Comparison of ENCODE assay signal across 32 mouse cellular contexts in the genomic region with DNA sequence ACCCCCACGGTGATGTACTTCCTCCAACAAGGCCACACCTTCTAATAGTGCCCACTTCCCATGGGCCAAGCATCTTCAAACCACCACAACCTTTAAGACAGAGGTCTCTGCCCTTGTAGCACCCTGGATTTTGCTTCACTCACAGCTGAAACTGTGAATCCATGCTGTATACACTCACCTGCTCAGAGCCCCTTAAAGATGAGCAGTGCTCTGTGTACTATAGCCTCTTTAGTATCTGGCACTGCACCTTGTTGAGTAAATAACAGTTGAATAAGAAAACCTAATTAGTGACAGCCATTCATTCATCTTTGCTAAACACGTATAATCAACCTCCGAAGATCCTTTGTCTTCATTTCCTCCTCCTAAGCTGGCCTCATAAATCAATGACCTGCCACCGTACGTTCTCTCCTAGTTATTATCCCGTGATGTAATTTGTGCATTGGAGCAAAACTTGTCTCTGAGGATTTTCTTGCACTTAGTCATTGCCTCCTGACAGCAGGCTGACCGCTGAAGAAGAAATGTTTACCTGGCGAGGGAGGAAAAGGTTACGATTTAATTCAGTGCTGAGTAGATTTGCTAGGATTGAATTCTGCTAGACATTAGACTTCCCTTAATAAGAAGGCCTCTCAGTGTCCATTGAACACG.
A peak's percentile ranks its signal among the peaks of the same experiment; 100 is the strongest.
DNase-seq lines count a peak whose midpoint lies in the region; ATAC-seq and TF ChIP-seq lines count a peak whose summit lies in the region.
"Had no signal": no experiment of that assay in that cellular context is flagged by ENCODE, and none has a peak within 500 bp of the region (broad histone marks: within the 10 kb centered on the region; RNA-seq: fewer than 3 reads in every experiment).

No protein-coding gene starts in this region.

- peak; percentile 31 for DNase-seq in midbrain, postnatal 0 days (ENCODE audit: low spot score)
- DNase-seq in midbrain, embryonic 14.5 days: no peak
- DNase-seq in Patski (ENCODE audit: low read depth, low spot score): peak; percentile 59
- DNase-seq in gonadal fat pad, adult 2 months (ENCODE audit: low read depth): peak; percentile 4
- no peak for DNase-seq in gastrocnemius, postnatal 4 days (ENCODE audit: low spot score in 2 of 2)
- no peak for DNase-seq in forebrain, embryonic 14.5 days (ENCODE audit: low spot score)
- DNase-seq in B cell, adult 2 months: no peak
- DNase-seq: adrenal gland, adult 8-10 months; cerebellum, adult 9-11 months; embryo, embryonic 11 days; gastrocnemius, postnatal 10 days; heart, adult 18-20 months; heart, postnatal 36 days; kidney, adult 2 months; kidney, postnatal 36 days; liver, postnatal 0 days; lung, postnatal 36 days; spleen, adult 18-20 months; thymus, adult 18-20 months; thymus, postnatal 36 days had no signal

- 75% methylated on average over 10 of the region's 10 CpGs for WGBS in midbrain, postnatal 0 days
- 68% methylated on average over 10 of the region's 10 CpGs for WGBS in midbrain, embryonic 14.5 days
- 56% methylated on average over 10 of the region's 10 CpGs for WGBS in hindbrain, embryonic 16.5 days
- 52% methylated on average over 10 of the region's 10 CpGs for WGBS in forebrain, embryonic 14.5 days

- CTCF ChIA-PET in Patski (lab: Charles Lee): no interaction called here

- H3K27ac ChIP-seq in midbrain, postnatal 0 days (ENCODE audit: low read depth, low read length): no peak overlapping the region
- H3K27ac ChIP-seq in midbrain, embryonic 14.5 days (replicated peaks; ENCODE audit: low read depth, low read length): no peak overlapping the region
- no peak overlapping the region for H3K27ac ChIP-seq in hindbrain, embryonic 16.5 days (ENCODE audit: low read depth, low read length)
- H3K27ac ChIP-seq in forebrain, embryonic 14.5 days (ENCODE audit: low read depth, low read length): no peak overlapping the region
- H3K27ac ChIP-seq: embryonic facial prominence, embryonic 12.5 days; layer of hippocampus, adult 2 months; left cerebral cortex, adult 2 months; limb, embryonic 13.5 days; liver, embryonic 12.5 days; midbrain, embryonic 15.5 days; stomach, postnatal 0 days had no signal

- no peaks in the 10 kb centered on the region for H3K27me3 ChIP-seq in midbrain, postnatal 0 days (ENCODE audit: insufficient read depth, low read length)
- H3K27me3 ChIP-seq in midbrain, embryonic 14.5 days (ENCODE audit: control insufficient read depth, insufficient read depth, low read length): no peaks in the 10 kb centered on the region
- no peaks in the 10 kb centered on the region for H3K27me3 ChIP-seq in Patski
- no peaks in the 10 kb centered on the region for H3K27me3 ChIP-seq in hindbrain, embryonic 16.5 days (replicated peaks; ENCODE audit: control insufficient read depth, insufficient read depth, low read length)
- no peaks in the 10 kb centered on the region for H3K27me3 ChIP-seq in forebrain, embryonic 14.5 days (replicated peaks; ENCODE audit: control insufficient read depth, insufficient read depth, low read length)
- H3K27me3 ChIP-seq: embryonic facial prominence, embryonic 12.5 days; limb, embryonic 13.5 days; liver, embryonic 12.5 days; midbrain, embryonic 15.5 days had no signal

- POLR2A ChIA-PET in Patski (lab: Charles Lee): no interaction called here

- in situ Hi-C loops in Patski (cut with MboI; ENCODE audit: low pct_unique_long_range_greater_than_20kb): loop anchor here (25.0 kb wide), 1 partner anchor 1360 kb away; no protein-coding TSS in a partner anchor

- no peak for TF ChIP-seq CTCF in midbrain, postnatal 0 days (IDR thresholded peaks at IDR 0.05)
- no peak for TF ChIP-seq CTCF in Patski (IDR thresholded peaks at IDR 0.05)

- no peak overlapping the region for H3K4me2 ChIP-seq in midbrain, postnatal 0 days (ENCODE audit: low read depth, low read length, poor library complexity, severe bottlenecking)
- H3K4me2 ChIP-seq in midbrain, embryonic 14.5 days (ENCODE audit: low read length): no peak overlapping the region
- H3K4me2 ChIP-seq in hindbrain, embryonic 16.5 days (ENCODE audit: low read length): no peak overlapping the region
- no peak overlapping the region for H3K4me2 ChIP-seq in forebrain, embryonic 14.5 days (ENCODE audit: low read length)
- H3K4me2 ChIP-seq: embryonic facial prominence, embryonic 12.5 days; heart, embryonic 11.5 days; limb, embryonic 13.5 days; liver, embryonic 12.5 days; midbrain, embryonic 15.5 days had no signal

- no peak overlapping the region for H3K4me3 ChIP-seq in midbrain, postnatal 0 days (ENCODE audit: low read depth, low read length)
- no peak overlapping the region for H3K4me3 ChIP-seq in midbrain, embryonic 14.5 days (replicated peaks; ENCODE audit: low read depth, low read length)
- no peak overlapping the region for H3K4me3 ChIP-seq in hindbrain, embryonic 16.5 days (ENCODE audit: low read length)
- H3K4me3 ChIP-seq in forebrain, embryonic 14.5 days (ENCODE audit: low read depth, low read length): no peak overlapping the region
- H3K4me3 ChIP-seq: embryonic facial prominence, embryonic 12.5 days; layer of hippocampus, adult 2 months; left cerebral cortex, adult 2 months; limb, embryonic 13.5 days; liver, embryonic 12.5 days; megakaryocyte, embryonic 14.5 days; midbrain, embryonic 15.5 days had no signal

- no peaks in the 10 kb centered on the region for H3K36me3 ChIP-seq in midbrain, postnatal 0 days (ENCODE audit: insufficient read depth, low read length)
- no peaks in the 10 kb centered on the region for H3K36me3 ChIP-seq in midbrain, embryonic 14.5 days (ENCODE audit: control insufficient read depth, insufficient read depth, low read length)
- no peaks in the 10 kb centered on the region for H3K36me3 ChIP-seq in hindbrain, embryonic 16.5 days (ENCODE audit: control insufficient read depth, insufficient read depth, low read length)
- no peaks in the 10 kb centered on the region for H3K36me3 ChIP-seq in forebrain, embryonic 14.5 days (ENCODE audit: control insufficient read depth, insufficient read depth, low read length)
- H3K36me3 ChIP-seq: embryonic facial prominence, embryonic 12.5 days; limb, embryonic 13.5 days; liver, embryonic 12.5 days; midbrain, embryonic 15.5 days had no signal

- no peaks in the 10 kb centered on the region for H3K4me1 ChIP-seq in midbrain, postnatal 0 days (ENCODE audit: insufficient read depth, low read length)
- no peaks in the 10 kb centered on the region for H3K4me1 ChIP-seq in midbrain, embryonic 14.5 days (ENCODE audit: control insufficient read depth, insufficient read depth, low read length)
- no peaks in the 10 kb centered on the region for H3K4me1 ChIP-seq in hindbrain, embryonic 16.5 days (ENCODE audit: control insufficient read depth, insufficient read depth, low read depth, low read length)
- H3K4me1 ChIP-seq in forebrain, embryonic 14.5 days (ENCODE audit: control insufficient read depth, insufficient read depth, low read length): no peaks in the 10 kb centered on the region
- H3K4me1 ChIP-seq: embryonic facial prominence, embryonic 12.5 days; limb, embryonic 13.5 days; liver, embryonic 12.5 days; megakaryocyte, embryonic 14.5 days; midbrain, embryonic 15.5 days had no signal

- no peaks in the 10 kb centered on the region for H3K9me3 ChIP-seq in midbrain, postnatal 0 days (ENCODE audit: low read length)
- H3K9me3 ChIP-seq in midbrain, embryonic 14.5 days (ENCODE audit: control insufficient read depth, low read length): no peaks in the 10 kb centered on the region
- H3K9me3 ChIP-seq in hindbrain, embryonic 16.5 days (ENCODE audit: control insufficient read depth, low read length): no peaks in the 10 kb centered on the region
- no peaks in the 10 kb centered on the region for H3K9me3 ChIP-seq in forebrain, embryonic 14.5 days (replicated peaks; ENCODE audit: control insufficient read depth, low read length)
- H3K9me3 ChIP-seq: embryonic facial prominence, embryonic 12.5 days; limb, embryonic 13.5 days; liver, embryonic 12.5 days; midbrain, embryonic 15.5 days had no signal

- no peak for ATAC-seq in midbrain, postnatal 0 days (ENCODE audit: low FRiP score)
- ATAC-seq in midbrain, embryonic 14.5 days (ENCODE audit: low FRiP score, low TSS enrichment): no peak
- ATAC-seq in Patski: peak; percentile 61
- peak; percentile 64 for ATAC-seq in hindbrain, embryonic 16.5 days
- no peak for ATAC-seq in forebrain, embryonic 14.5 days
- ATAC-seq: forebrain, embryonic 16.5 days; inflammation-experienced regulatory T-cells, adult 6 months; liver, embryonic 12.5 days; liver, postnatal 0 days; midbrain, embryonic 15.5 days had no signal

- H3K9ac ChIP-seq in midbrain, postnatal 0 days (replicated peaks; ENCODE audit: low read length, poor library complexity, severe bottlenecking): no peak overlapping the region
- H3K9ac ChIP-seq in midbrain, embryonic 14.5 days (replicated peaks; ENCODE audit: low read length): no peak overlapping the region
- H3K9ac ChIP-seq in hindbrain, embryonic 16.5 days (ENCODE audit: low read depth, low read length): no peak overlapping the region
- H3K9ac ChIP-seq in forebrain, embryonic 14.5 days (ENCODE audit: low read length): no peak overlapping the region
- H3K9ac ChIP-seq: embryonic facial prominence, embryonic 12.5 days; limb, embryonic 13.5 days; liver, embryonic 12.5 days; liver, postnatal 0 days; midbrain, embryonic 15.5 days had no signal

Comparison
In these comparisons a context has a peak if more than half of its experiments do, and no peak if none do; other contexts are left out.
1. DNase-seq: peak in midbrain, postnatal 0 days (single experiment), Patski (single experiment) and gonadal fat pad, adult 2 months (single experiment); none in midbrain, embryonic 14.5 days (single experiment), gastrocnemius, postnatal 4 days (0 of 2), forebrain, embryonic 14.5 days (single experiment) and B cell, adult 2 months (0 of 2).
2. ATAC-seq: peak in Patski (single experiment) and hindbrain, embryonic 16.5 days (single experiment); none in midbrain, postnatal 0 days (single experiment), midbrain, embryonic 14.5 days (single experiment) and forebrain, embryonic 14.5 days (single experiment).